In genomic region chr2:123816627-123817026, GRCm38 (mm10) we compare ENCODE assay signal across 23 mouse cellular contexts.
"Had no signal": no experiment of that assay in that cellular context is flagged by ENCODE, and none has a peak within 500 bp of the region (broad histone marks: within the 10 kb centered on the region; RNA-seq: fewer than 3 reads in every experiment).

No protein-coding gene starts in this region.

- H3K27ac ChIP-seq: kidney, embryonic 15.5 days; left cerebral cortex, adult 2 months; limb, embryonic 10.5 days; limb, embryonic 13.5 days; liver, embryonic 12.5 days; liver, embryonic 15.5 days; lung, embryonic 15.5 days; midbrain, embryonic 12.5 days; neural tube, embryonic 13.5 days had no signal

- H3K9ac ChIP-seq: kidney, embryonic 15.5 days; limb, embryonic 13.5 days; liver, embryonic 12.5 days; liver, embryonic 15.5 days; lung, embryonic 15.5 days; midbrain, embryonic 12.5 days; neural tube, embryonic 13.5 days had no signal

- H3K4me3 ChIP-seq: kidney, embryonic 15.5 days; left cerebral cortex, adult 2 months; limb, embryonic 10.5 days; limb, embryonic 13.5 days; liver, embryonic 12.5 days; liver, embryonic 15.5 days; lung, embryonic 15.5 days; megakaryocyte, embryonic 14.5 days; midbrain, embryonic 12.5 days; myocyte; neural tube, embryonic 13.5 days had no signal

- ATAC-seq: liver, embryonic 12.5 days had no signal

- DNase-seq: kidney, adult 8-10 months; kidney, postnatal 10 days; kidney, postnatal 36 days; layer of hippocampus, postnatal 36 days; liver; lung, adult 18-20 months; lung, postnatal 10 days; lung, postnatal 36 days; retina, postnatal 1 day; right cerebral cortex, postnatal 25 days; thymus, adult 18-20 months; thymus, postnatal 36 days had no signal

- H3K4me2 ChIP-seq: kidney, embryonic 15.5 days; limb, embryonic 13.5 days; liver, embryonic 12.5 days; liver, embryonic 15.5 days; lung, embryonic 15.5 days; midbrain, embryonic 12.5 days; neural tube, embryonic 13.5 days had no signal

- H3K4me1 ChIP-seq: kidney, embryonic 15.5 days; limb, embryonic 10.5 days; limb, embryonic 13.5 days; liver, embryonic 12.5 days; liver, embryonic 15.5 days; lung, embryonic 15.5 days; megakaryocyte, embryonic 14.5 days had no signal

- H3K9me3 ChIP-seq: kidney, embryonic 15.5 days; limb, embryonic 10.5 days; limb, embryonic 13.5 days; liver, embryonic 12.5 days; liver, embryonic 15.5 days; lung, embryonic 15.5 days; midbrain, embryonic 12.5 days; neural tube, embryonic 13.5 days had no signal

- H3K36me3 ChIP-seq: kidney, embryonic 15.5 days; limb, embryonic 10.5 days; limb, embryonic 13.5 days; liver, embryonic 12.5 days; liver, embryonic 15.5 days; lung, embryonic 15.5 days; midbrain, embryonic 12.5 days; neural tube, embryonic 13.5 days had no signal

- H3K27me3 ChIP-seq: kidney, embryonic 15.5 days; limb, embryonic 13.5 days; liver, embryonic 12.5 days; liver, embryonic 15.5 days; lung, embryonic 15.5 days; megakaryocyte, embryonic 14.5 days; midbrain, embryonic 12.5 days; neural tube, embryonic 13.5 days had no signal
